Mouse (Mus musculus): ENCODE data around the gene Tmem9.

DNA sequence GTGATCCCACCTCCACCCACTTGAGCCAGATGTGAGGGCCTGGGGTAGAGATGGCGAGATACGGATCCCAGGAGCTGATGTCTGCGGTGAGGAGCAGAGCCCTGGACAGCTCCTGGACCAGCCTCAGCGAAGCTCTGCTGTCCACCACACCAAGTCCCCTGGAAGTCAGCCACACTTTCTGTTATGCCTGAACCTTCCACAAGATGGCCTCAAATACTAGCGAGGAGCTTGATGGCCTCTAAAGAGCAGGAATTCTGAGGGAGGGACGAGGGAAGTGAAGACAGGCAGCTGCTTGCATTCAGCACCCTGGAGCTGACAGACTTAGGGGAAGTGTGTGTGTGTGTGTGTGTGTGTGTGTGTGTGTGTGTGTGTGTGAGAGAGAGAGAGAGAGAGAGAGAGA is 43.5 kb downstream of the Tmem9 start:
- TF ChIP-seq CTCF (IDR thresholded peaks at IDR 0.05; ENCODE audit: low read depth) (peak; percentile 92), EP300 (IDR thresholded peaks at IDR 0.05; ENCODE audit: low read depth) (no peak)
